Mouse (Mus musculus) hindbrain, embryonic 13.5 days (tissue): ENCODE data around the gene Ccnb1. TPM values are rescaled to one million over a fixed set of nuclear protein-coding genes. Genes with fewer than 3 reads are reported as not detected.
"Not testable (repeated sequence)": the region's sequence is repeated elsewhere in the genome, so short reads cannot be mapped to it uniquely, and the experiment has no call there.

ENCODE experiments used
- ATAC-seq: fragments of 200-750 bp; cut with Nextera tagmentation; 2 replicates; pipeline ENCODE4 v1.8.0; 2017; ENCODE audit warnings: moderate TSS enrichment; ENCODE audit not compliant: low FRiP score
- H3K27ac ChIP-seq: fragments of 300-500 bp; sonication (generic); 2 replicates; pipeline ENCODE4 v1.5.1; 2015; ENCODE audit warnings: inconsistent platforms, mild to moderate bottlenecking, moderate library complexity
- H3K27me3 ChIP-seq: fragments of 300-500 bp; sonication (generic); 2 replicates; pipeline ENCODE4 v1.6.1; 2015; ENCODE audit warnings: mild to moderate bottlenecking, inconsistent platforms
- H3K36me3 ChIP-seq: fragments of 300-500 bp; sonication (generic); 2 replicates; pipeline ENCODE4 v1.6.1; 2015; ENCODE audit warnings: mild to moderate bottlenecking, inconsistent platforms
- H3K4me1 ChIP-seq: fragments of 300-500 bp; sonication (generic); replicated peaks from 2 replicates; pipeline ENCODE4 v1.6.1; 2015; ENCODE audit warnings: inconsistent platforms
- H3K4me2 ChIP-seq: fragments of 300-500 bp; sonication (generic); 2 replicates; pipeline ENCODE4 v1.6.1; 2015; ENCODE audit warnings: inconsistent platforms, mild to moderate bottlenecking, moderate library complexity
- H3K4me3 ChIP-seq: fragments of 300-500 bp; sonication (generic); 2 replicates; pipeline ENCODE4 v1.5.1; 2015; ENCODE audit warnings: mild to moderate bottlenecking, inconsistent platforms
- H3K9ac ChIP-seq: fragments of 300-500 bp; sonication (generic); 2 replicates; pipeline ENCODE4 v1.6.1; 2015; ENCODE audit warnings: mild to moderate bottlenecking, inconsistent platforms
- H3K9me3 ChIP-seq: fragments of 300-500 bp; sonication (generic); 2 replicates; pipeline ENCODE4 v1.6.1; 2016; ENCODE audit warnings: inconsistent platforms
- WGBS: fragments of 180-500 bp; shearing (Covaris S2); methylation state at CpG from one replicate; pipeline ENCODE4 v1.1.7; 2015; 5-methylcytosine and 5-hydroxymethylcytosine counted together
- polyA plus RNA-seq: library from polyadenylated mRNA; unstranded; fragments of >200 nt; fragmentation: Nextera tagmentation; extraction: Ambion mirVana; gene quantifications from 2 replicates; pipeline ENCODE4 v1.2.1, GENCODE M21; 2015

The Ccnb1 gene
- polyA plus RNA-seq, 1 experiment from 2014 or later: 57.6 TPM

- no peak overlapping the region for H3K4me2 ChIP-seq
- H3K9ac ChIP-seq: no peak overlapping the region
- H3K4me1 ChIP-seq: no peaks in the 10 kb centered on the region
- ATAC-seq: no peak
- no peaks in the 10 kb centered on the region for H3K9me3 ChIP-seq
- 89% methylated on average over 6 of the region's 6 CpGs for WGBS
- H3K27me3 ChIP-seq: no peaks in the 10 kb centered on the region
- no peak overlapping the region for H3K4me3 ChIP-seq
- H3K36me3 ChIP-seq: no peaks in the 10 kb centered on the region
- H3K27ac ChIP-seq: no peak overlapping the region
Measured at GRCm38 (mm10) chr13:100753011-100753410, 33.4 kb downstream of the Ccnb1 start.

DNA sequence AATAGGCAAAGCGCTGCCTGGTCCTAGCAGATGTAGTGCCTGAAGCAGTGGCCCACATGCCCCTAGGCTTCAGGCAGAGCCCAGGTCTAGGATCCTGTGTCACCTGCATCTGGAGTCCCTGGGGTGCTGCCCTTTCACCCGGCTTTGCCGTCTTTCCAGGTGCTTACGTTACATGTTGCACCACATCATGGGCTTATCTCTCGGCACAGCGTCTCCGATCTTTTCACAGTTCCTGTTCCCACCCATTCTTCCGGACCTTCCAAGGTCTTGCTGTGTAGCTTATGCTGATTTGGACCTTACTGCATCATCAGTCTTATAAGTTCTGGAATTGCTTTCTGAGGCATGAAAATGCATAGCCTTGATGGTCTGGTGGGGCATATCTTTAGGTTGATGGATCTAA is 33.8 kb downstream of the Ccnb1 start:
- WGBS: 93% methylated on average over 8 of the region's 8 CpGs
- Histone ChIP-seq H3K27ac (no peak overlapping the region), H3K9ac (no peak overlapping the region), H3K4me3 (no peak overlapping the region), H3K4me1 (no peaks in the 10 kb centered on the region), H3K9me3 (no peaks in the 10 kb centered on the region), H3K36me3 (no peaks in the 10 kb centered on the region), H3K27me3 (no peaks in the 10 kb centered on the region), H3K4me2 (no peak overlapping the region)
- ATAC-seq: no peak

- Histone ChIP-seq H3K27ac (no peak overlapping the region), H3K9me3 (no peaks in the 10 kb centered on the region), H3K4me2 (no peak overlapping the region), H3K4me3 (no peak overlapping the region), H3K36me3 (no peaks in the 10 kb centered on the region), H3K27me3 (no peaks in the 10 kb centered on the region), H3K4me1 (no peaks in the 10 kb centered on the region), H3K9ac (no peak overlapping the region)
- ATAC-seq: no peak
- 84% methylated on average over 3 of the region's 3 CpGs for WGBS
Measured at GRCm38 (mm10) chr13:100751402-100751801, 35.0 kb downstream of the Ccnb1 start.

DNA sequence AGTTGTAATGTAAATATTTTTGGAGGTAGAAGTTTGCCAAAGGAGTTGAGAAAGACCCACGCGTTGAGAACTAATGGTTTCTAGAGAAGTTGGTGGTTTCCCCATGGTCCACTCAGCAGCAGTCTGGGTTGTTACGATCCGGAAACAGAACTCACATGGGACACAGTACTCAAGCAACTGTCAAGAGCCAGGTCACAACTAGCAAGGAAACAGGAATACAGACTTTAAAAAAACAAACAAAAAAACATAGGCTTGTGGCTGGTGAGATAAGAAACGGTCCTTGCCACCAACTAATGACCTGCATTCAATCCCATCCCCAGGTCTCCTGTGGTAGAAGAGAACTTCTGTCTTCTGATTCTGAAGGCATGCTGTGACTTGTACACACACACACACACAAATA is 35.6 kb downstream of the Ccnb1 start:
- no peaks in the 10 kb centered on the region for H3K27me3 ChIP-seq
- no peak overlapping the region for H3K27ac ChIP-seq
- no peak overlapping the region for H3K4me3 ChIP-seq
- H3K4me2 ChIP-seq: no peak overlapping the region
- H3K9ac ChIP-seq: no peak overlapping the region
- no peak for ATAC-seq
- H3K36me3 ChIP-seq: no peaks in the 10 kb centered on the region
- no peaks in the 10 kb centered on the region for H3K9me3 ChIP-seq
- WGBS: 88% methylated on average over 5 of the region's 5 CpGs
- no peaks in the 10 kb centered on the region for H3K4me1 ChIP-seq

DNA sequence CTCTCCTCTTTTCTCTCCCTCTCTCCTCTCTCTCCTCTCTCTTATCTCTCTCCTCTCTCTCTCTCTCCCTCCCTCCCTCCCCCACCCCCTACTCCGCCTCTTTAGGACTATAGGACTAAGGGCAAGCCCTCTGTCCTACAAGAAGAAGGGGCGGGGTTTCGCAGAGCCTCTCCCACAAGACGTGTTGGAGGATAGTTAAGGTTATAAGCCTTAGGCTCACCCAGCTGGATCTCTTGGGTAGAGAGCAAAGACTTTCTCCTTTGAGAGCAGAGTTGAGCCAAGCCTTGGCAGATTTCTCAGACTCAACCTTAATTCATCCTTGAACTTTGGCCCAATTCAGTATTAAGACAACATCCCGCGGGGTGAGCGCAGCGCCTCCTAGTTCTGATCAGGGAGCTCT is 37.7 kb downstream of the Ccnb1 start:
- no peak for ATAC-seq

DNA sequence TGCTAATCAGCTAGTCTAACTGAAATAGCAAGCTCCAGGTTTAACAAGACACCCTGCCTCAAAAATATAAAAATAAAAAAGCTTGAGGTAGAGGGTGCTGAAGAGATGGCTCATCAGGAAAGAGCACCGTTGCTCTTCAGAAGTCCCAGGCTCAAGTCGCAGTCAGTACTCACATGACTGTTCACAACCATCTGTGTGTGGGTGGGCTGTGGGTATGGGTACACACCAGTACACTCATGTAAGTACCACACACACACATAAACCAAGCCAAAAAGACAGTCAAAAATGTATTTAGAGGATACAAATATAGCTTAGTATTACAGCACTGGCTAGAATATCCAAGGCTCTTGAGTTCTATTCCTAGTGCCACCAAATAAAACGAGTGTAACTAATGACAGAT is 40.3 kb downstream of the Ccnb1 start:
- Histone ChIP-seq H3K27me3 (no peaks in the 10 kb centered on the region), H3K9ac (no peak overlapping the region), H3K4me2 (no peak overlapping the region), H3K36me3 (no peaks in the 10 kb centered on the region), H3K9me3 (no peaks in the 10 kb centered on the region), H3K27ac (no peak overlapping the region), H3K4me3 (no peak overlapping the region), H3K4me1 (peaks cover 14% of the 10 kb centered on the region)
- no peak for ATAC-seq
- 93% methylated on average over 3 of the region's 3 CpGs for WGBS

More for the DNA sequence above, 37.7 kb downstream of the Ccnb1 start:
- H3K27ac ChIP-seq: no peak overlapping the region
- H3K9ac ChIP-seq: no peak overlapping the region
- H3K4me2 ChIP-seq: no peak overlapping the region
- H3K27me3 ChIP-seq: no peaks in the 10 kb centered on the region
- no peaks in the 10 kb centered on the region for H3K9me3 ChIP-seq
- 41% methylated on average over 8 of the region's 8 CpGs for WGBS
- no peak overlapping the region for H3K4me3 ChIP-seq
- no peaks in the 10 kb centered on the region for H3K36me3 ChIP-seq
- H3K4me1 ChIP-seq: peaks cover 4% of the 10 kb centered on the region; the same call in 1 of the 2 replicates

DNA sequence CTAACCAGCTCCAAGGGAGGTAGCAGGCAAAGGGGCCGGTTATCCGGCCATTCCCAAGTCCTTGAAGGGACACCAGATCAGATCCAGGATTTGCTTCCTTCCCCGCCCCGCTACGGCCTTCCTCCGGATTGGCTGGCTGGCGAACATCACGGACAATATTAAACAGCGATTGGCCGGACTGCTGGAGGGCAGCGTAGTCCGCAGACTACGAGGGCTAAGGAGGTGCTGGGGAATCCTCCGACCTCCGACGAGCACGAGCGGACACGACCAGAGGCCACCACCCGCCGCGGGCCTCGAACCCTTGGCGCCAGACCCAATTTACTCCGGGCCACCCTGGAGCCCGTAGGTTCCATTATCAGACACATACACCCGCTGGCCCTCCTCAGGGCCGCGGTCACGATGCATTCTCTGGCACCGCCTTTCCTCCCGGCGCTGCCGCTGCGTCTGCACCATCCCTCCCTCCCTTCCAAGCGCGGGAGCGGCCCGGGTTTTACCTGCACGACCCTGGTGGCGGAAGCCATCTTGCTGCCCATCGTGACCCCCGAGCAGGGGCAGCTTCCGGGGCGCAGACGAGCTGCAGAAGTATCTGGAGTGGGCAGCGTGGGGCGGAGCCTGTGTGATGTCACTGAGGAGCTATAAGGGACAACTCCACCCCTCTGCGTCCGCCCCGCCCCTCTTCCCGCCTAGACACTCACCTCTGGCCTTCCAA is 42.2 kb downstream of the Ccnb1 start, which contains the start of gene Mrps36:
Gene Mrps36, minus strand, starts transcription at position 624 of the 709 bp plus-strand sequence.
- Histone ChIP-seq H3K4me1 (peaks cover 14% of the 10 kb centered on the region), H3K9ac (peak within 1 kb of the TSS; percentile 86), H3K4me2 (peak within 1 kb of the TSS; percentile 59), H3K27me3 (no peaks in the 10 kb centered on the region), H3K9me3 (no peaks in the 10 kb centered on the region), H3K4me3 (peak within 1 kb of the TSS; percentile 79), H3K36me3 (0 out of 2 replicates have a peak, but pooled peaks cover 7% of the 10 kb centered on the region), H3K27ac (peak within 1 kb of the TSS; percentile 98)
- under 1% methylated on average over 52 of the region's 52 CpGs for WGBS
- peak; percentile 97 for ATAC-seq

GRCm38 (mm10) chr13:100743346-100744035 is 42.9 kb downstream of the Ccnb1 start:
- ATAC-seq: peak; percentile 72
- H3K27ac ChIP-seq: peak overlapping the region; percentile 98
- H3K36me3 ChIP-seq: peaks cover 10% of the 10 kb centered on the region
- peak overlapping the region; percentile 86 for H3K9ac ChIP-seq
- peaks cover 14% of the 10 kb centered on the region for H3K4me1 ChIP-seq
- H3K4me2 ChIP-seq: peak overlapping the region; percentile 59
- peak overlapping the region; percentile 79 for H3K4me3 ChIP-seq
- H3K27me3 ChIP-seq: no peaks in the 10 kb centered on the region
- H3K9me3 ChIP-seq: no peaks in the 10 kb centered on the region
- WGBS: 66% methylated on average over 11 of the region's 11 CpGs

- Histone ChIP-seq H3K9me3 (no peaks in the 10 kb centered on the region), H3K4me1 (peaks cover 14% of the 10 kb centered on the region), H3K27ac (no peak overlapping the region), H3K4me3 (no peak overlapping the region), H3K9ac (no peak overlapping the region), H3K4me2 (0 out of 2 replicates have a peak overlapping the region, but pooled peaks have one; percentile 59), H3K27me3 (no peaks in the 10 kb centered on the region), H3K36me3 (peaks cover 15% of the 10 kb centered on the region)
- no peak for ATAC-seq
- 91% methylated on average over 5 of the region's 5 CpGs for WGBS
Measured at GRCm38 (mm10) chr13:100742831-100743230, 43.5 kb downstream of the Ccnb1 start.

DNA sequence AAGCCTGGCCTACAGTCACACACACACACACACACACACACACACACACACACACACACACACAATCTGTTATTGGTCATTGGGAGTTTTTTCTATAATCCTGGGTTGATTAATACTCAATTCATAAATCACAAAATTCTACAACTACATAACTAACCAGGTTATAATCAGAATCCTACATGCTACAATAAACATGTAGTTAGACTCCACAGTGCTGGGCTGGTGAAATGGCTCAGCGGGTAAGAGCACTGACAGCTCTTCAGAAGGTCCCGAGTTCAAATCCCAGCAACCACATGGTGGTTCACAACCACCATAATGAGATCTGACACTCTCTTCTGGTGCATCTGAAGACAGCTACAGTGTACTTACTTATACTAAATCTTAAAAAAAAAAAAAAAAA is 53.6 kb downstream of the Ccnb1 start:
- Histone ChIP-seq H3K9me3 (no peaks in the 10 kb centered on the region), H3K9ac (no peak overlapping the region), H3K27ac (no peak overlapping the region), H3K4me3 (no peak overlapping the region), H3K36me3 (peaks cover 29% of the 10 kb centered on the region), H3K27me3 (no peaks in the 10 kb centered on the region), H3K4me2 (no peak overlapping the region), H3K4me1 (peaks cover 21% of the 10 kb centered on the region)
- WGBS: 98% methylated on average over 2 of the region's 2 CpGs
- ATAC-seq: no peak

- not testable (repeated sequence) for H3K27ac ChIP-seq
Measured at GRCm38 (mm10) chr13:100731462-100732046, 54.8 kb downstream of the Ccnb1 start.

GRCm38 (mm10) chr13:100730861-100731176 is 55.6 kb downstream of the Ccnb1 start, which contains the start of gene Cdk7:
Cdk7 (minus strand) TSS chr13:100730939.
- WGBS: 0% methylated on average over 19 of the region's 19 CpGs
- ATAC-seq: peak; percentile 99

More at GRCm38 (mm10) chr13:100731462-100732046, 54.8 kb downstream of the Ccnb1 start:
- not testable (repeated sequence) for ATAC-seq, H3K27me3 ChIP-seq, H3K9me3 ChIP-seq, H3K9ac ChIP-seq
- WGBS: 93% methylated on average over 6 of the region's 6 CpGs
- Histone ChIP-seq H3K4me1 (peaks cover 24% of the 10 kb centered on the region), H3K4me2 (peak overlapping the region; percentile 95), H3K4me3 (peak overlapping the region; percentile 74; the same call in 1 of the 2 replicates), H3K36me3 (peaks cover 27% of the 10 kb centered on the region)

More at GRCm38 (mm10) chr13:100730861-100731176, 55.6 kb downstream of the Ccnb1 start, which contains the start of gene Cdk7:
- peak within 1 kb of the TSS; percentile 87 for H3K27ac ChIP-seq
- H3K9me3 ChIP-seq: no peaks in the 10 kb centered on the region
- H3K4me3 ChIP-seq: peak within 1 kb of the TSS; percentile 74
- peak within 1 kb of the TSS; percentile 95 for H3K4me2 ChIP-seq
- H3K36me3 ChIP-seq: peaks cover 23% of the 10 kb centered on the region
- peaks cover 24% of the 10 kb centered on the region for H3K4me1 ChIP-seq
- H3K27me3 ChIP-seq: no peaks in the 10 kb centered on the region
- peak within 1 kb of the TSS; percentile 91 for H3K9ac ChIP-seq
